ENCODE assay signal across 14 mouse cellular contexts in the genomic region with DNA sequence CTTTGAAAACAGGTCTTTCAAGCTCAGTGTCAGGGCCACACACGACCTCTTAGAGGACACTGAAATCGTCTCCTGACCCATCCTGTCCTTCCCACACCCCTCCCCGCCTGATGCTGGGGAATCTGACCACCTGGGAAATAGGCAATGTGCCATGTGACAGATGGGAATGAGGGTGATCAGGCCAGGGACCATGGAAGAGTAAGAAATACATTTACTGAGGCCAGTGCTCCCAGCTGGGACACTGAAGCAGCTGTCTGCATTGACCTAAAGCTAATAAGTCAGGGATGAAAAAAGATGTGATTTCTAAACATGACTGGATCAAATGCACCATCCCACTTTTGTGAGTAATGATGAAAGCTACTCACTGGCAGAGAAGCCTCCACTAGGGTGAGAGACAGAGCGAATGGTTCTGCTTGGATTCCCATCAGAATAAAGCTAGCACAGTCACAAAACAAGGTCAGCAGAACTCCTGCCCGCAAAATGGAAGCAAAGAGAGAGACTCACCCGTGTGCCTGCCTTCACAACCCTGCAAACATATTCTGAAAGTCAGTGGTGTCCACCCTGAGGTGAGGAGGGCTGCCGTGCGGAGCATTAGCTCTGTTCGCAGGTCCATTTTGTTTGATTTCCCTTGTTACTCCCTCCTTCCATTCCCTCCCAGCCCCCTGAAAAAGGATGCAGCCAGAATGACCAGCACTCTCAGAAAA.
DNase-seq lines count a peak whose midpoint lies in the region; ATAC-seq lines count a peak whose summit lies in the region.
"Had no signal": no experiment of that assay in that cellular context is flagged by ENCODE, and none has a peak within 500 bp of the region (broad histone marks: within the 10 kb centered on the region; RNA-seq: fewer than 3 reads in every experiment).

No protein-coding gene starts in this region.

- H3K4me1 ChIP-seq in forebrain, embryonic 12.5 days, result peaks cover 8% of the 10 kb centered on the region
- no peaks in the 10 kb centered on the region for H3K4me1 ChIP-seq in forebrain, embryonic 11.5 days (replicated peaks; ENCODE audit: control insufficient read depth, insufficient read depth, low read length)
- H3K4me1 ChIP-seq in forebrain, embryonic 15.5 days, result peaks cover 32% of the 10 kb centered on the region
- H3K4me1 ChIP-seq in midbrain, embryonic 14.5 days (ENCODE audit: control insufficient read depth, insufficient read depth, low read length), result peaks cover 10% of the 10 kb centered on the region; the same call in 1 of the 2 replicates
- H3K4me1 ChIP-seq in heart, embryonic 12.5 days (replicated peaks), result no peaks in the 10 kb centered on the region
- H3K4me1 ChIP-seq: embryonic facial prominence, embryonic 12.5 days; limb, embryonic 12.5 days; lung, embryonic 15.5 days had no signal

- H3K4me2 ChIP-seq in forebrain, embryonic 12.5 days, result no peak overlapping the region
- no peak overlapping the region for H3K4me2 ChIP-seq in forebrain, embryonic 11.5 days (ENCODE audit: low read depth, low read length, severe bottlenecking)
- H3K4me2 ChIP-seq in forebrain, embryonic 15.5 days (replicated peaks), result peak overlapping the region; percentile 18; the same call in 1 of the 2 replicates
- no peak overlapping the region for H3K4me2 ChIP-seq in midbrain, embryonic 14.5 days (ENCODE audit: low read length)
- no peak overlapping the region for H3K4me2 ChIP-seq in heart, embryonic 12.5 days
- H3K4me2 ChIP-seq: embryonic facial prominence, embryonic 12.5 days; limb, embryonic 12.5 days; lung, embryonic 15.5 days had no signal

- no peaks in the 10 kb centered on the region for H3K9me3 ChIP-seq in forebrain, embryonic 12.5 days
- no peaks in the 10 kb centered on the region for H3K9me3 ChIP-seq in forebrain, embryonic 11.5 days (ENCODE audit: control insufficient read depth, low read length)
- no peaks in the 10 kb centered on the region for H3K9me3 ChIP-seq in forebrain, embryonic 15.5 days
- no peaks in the 10 kb centered on the region for H3K9me3 ChIP-seq in midbrain, embryonic 14.5 days (ENCODE audit: control insufficient read depth, low read length)
- no peaks in the 10 kb centered on the region for H3K9me3 ChIP-seq in heart, embryonic 12.5 days (replicated peaks)
- H3K9me3 ChIP-seq: embryonic facial prominence, embryonic 12.5 days; limb, embryonic 12.5 days; lung, embryonic 15.5 days had no signal

- H3K27me3 ChIP-seq in forebrain, embryonic 12.5 days, result no peaks in the 10 kb centered on the region
- no peaks in the 10 kb centered on the region for H3K27me3 ChIP-seq in forebrain, embryonic 11.5 days (ENCODE audit: control insufficient read depth, insufficient read depth, low read length)
- H3K27me3 ChIP-seq in forebrain, embryonic 15.5 days, result no peaks in the 10 kb centered on the region
- no peaks in the 10 kb centered on the region for H3K27me3 ChIP-seq in midbrain, embryonic 14.5 days (ENCODE audit: control insufficient read depth, insufficient read depth, low read length)
- no peaks in the 10 kb centered on the region for H3K27me3 ChIP-seq in heart, embryonic 12.5 days (replicated peaks)
- H3K27me3 ChIP-seq: embryonic facial prominence, embryonic 12.5 days; limb, embryonic 12.5 days; lung, embryonic 15.5 days had no signal

- no peaks in the 10 kb centered on the region for H3K36me3 ChIP-seq in forebrain, embryonic 12.5 days (replicated peaks)
- no peaks in the 10 kb centered on the region for H3K36me3 ChIP-seq in forebrain, embryonic 11.5 days (ENCODE audit: control insufficient read depth, insufficient read depth, low read length)
- no peaks in the 10 kb centered on the region for H3K36me3 ChIP-seq in forebrain, embryonic 15.5 days
- no peaks in the 10 kb centered on the region for H3K36me3 ChIP-seq in midbrain, embryonic 14.5 days (ENCODE audit: control insufficient read depth, insufficient read depth, low read length)
- H3K36me3 ChIP-seq in heart, embryonic 12.5 days, result peaks cover 28% of the 10 kb centered on the region

- H3K27ac ChIP-seq in forebrain, embryonic 12.5 days, result peak overlapping the region; percentile 80
- no peak overlapping the region for H3K27ac ChIP-seq in forebrain, embryonic 11.5 days (ENCODE audit: low read depth, low read length)
- H3K27ac ChIP-seq in forebrain, embryonic 15.5 days (replicated peaks), result peak overlapping the region; percentile 96
- H3K27ac ChIP-seq in midbrain, embryonic 14.5 days (replicated peaks; ENCODE audit: low read depth, low read length), result peak overlapping the region; percentile 62
- no peak overlapping the region for H3K27ac ChIP-seq in heart, embryonic 12.5 days (ENCODE audit: poor library complexity, severe bottlenecking)
- H3K27ac ChIP-seq: embryonic facial prominence, embryonic 12.5 days; limb, embryonic 12.5 days; lung, embryonic 15.5 days had no signal

- 78% methylated on average over 9 of the region's 9 CpGs for WGBS in forebrain, embryonic 12.5 days
- WGBS in forebrain, embryonic 11.5 days, result 77% methylated on average over 9 of the region's 9 CpGs
- 58% methylated on average over 9 of the region's 9 CpGs for WGBS in forebrain, embryonic 15.5 days
- 59% methylated on average over 9 of the region's 9 CpGs for WGBS in midbrain, embryonic 14.5 days
- 79% methylated on average over 9 of the region's 9 CpGs for WGBS in heart, embryonic 12.5 days

- H3K4me3 ChIP-seq in forebrain, embryonic 12.5 days (replicated peaks), result no peak overlapping the region
- H3K4me3 ChIP-seq in forebrain, embryonic 11.5 days (ENCODE audit: low read depth, low read length), result no peak overlapping the region
- no peak overlapping the region for H3K4me3 ChIP-seq in forebrain, embryonic 15.5 days
- H3K4me3 ChIP-seq in midbrain, embryonic 14.5 days (replicated peaks; ENCODE audit: low read depth, low read length), result no peak overlapping the region
- H3K4me3 ChIP-seq in heart, embryonic 12.5 days, result no peak overlapping the region
- H3K4me3 ChIP-seq: embryonic facial prominence, embryonic 12.5 days; limb, embryonic 12.5 days; lung, embryonic 15.5 days had no signal

- ATAC-seq in forebrain, embryonic 12.5 days (ENCODE audit: low FRiP score), result no peak
- ATAC-seq in forebrain, embryonic 11.5 days (replicated peaks; ENCODE audit: low FRiP score), result no peak
- ATAC-seq in cerebellum, adult (ENCODE audit: insufficient number of reproducible peaks, low FRiP score, low TSS enrichment), result peak; percentile 65
- peak; percentile 35 for ATAC-seq in forebrain, embryonic 15.5 days (replicated peaks)
- ATAC-seq in midbrain, embryonic 14.5 days (ENCODE audit: low FRiP score, low TSS enrichment), result peak; percentile 38; the same call in 1 of the 2 replicates
- no peak for ATAC-seq in heart, embryonic 12.5 days (ENCODE audit: insufficient number of reproducible peaks, low FRiP score)

- H3K9ac ChIP-seq in forebrain, embryonic 12.5 days, result no peak overlapping the region
- H3K9ac ChIP-seq in forebrain, embryonic 11.5 days (ENCODE audit: low read length), result no peak overlapping the region
- no peak overlapping the region; the same call in 1 of the 2 replicates for H3K9ac ChIP-seq in forebrain, embryonic 15.5 days (replicated peaks)
- no peak overlapping the region for H3K9ac ChIP-seq in midbrain, embryonic 14.5 days (replicated peaks; ENCODE audit: low read length)
- H3K9ac ChIP-seq in heart, embryonic 12.5 days, result no peak overlapping the region
- H3K9ac ChIP-seq: embryonic facial prominence, embryonic 12.5 days; limb, embryonic 12.5 days; lung, embryonic 15.5 days had no signal

- DNase-seq in forebrain, embryonic 11.5 days (ENCODE audit: low spot score), result no peak
- DNase-seq in midbrain, embryonic 14.5 days, result peak; percentile 35
- DNase-seq in adrenal gland, postnatal 36 days, result no peak
- no peak for DNase-seq in adrenal gland, postnatal 4 days (ENCODE audit: low spot score in 2 of 2)
- DNase-seq: adrenal gland, adult 8-10 months; gastrocnemius, postnatal 14 days; kidney, postnatal 25 days had no signal

Comparison
In these comparisons a context has a peak if more than half of its experiments do, and no peak if none do; other contexts are left out.
1. ATAC-seq: peak in cerebellum, adult (single experiment), forebrain, embryonic 15.5 days (single experiment) and midbrain, embryonic 14.5 days (single experiment); none in forebrain, embryonic 12.5 days (single experiment), forebrain, embryonic 11.5 days (single experiment) and heart, embryonic 12.5 days (single experiment).
2. H3K27ac ChIP-seq: peak in forebrain, embryonic 12.5 days (single experiment), forebrain, embryonic 15.5 days (single experiment) and midbrain, embryonic 14.5 days (single experiment); none in forebrain, embryonic 11.5 days (single experiment) and heart, embryonic 12.5 days (single experiment).